Mouse (Mus musculus): ENCODE results near the gene Mylk.

The Mylk gene

GRCm38 (mm10) chr16:34941915-34942314 lies 196.9 kb downstream of the Mylk start:
- DNase-seq (ENCODE audit: low spot score): no peak

DNA sequence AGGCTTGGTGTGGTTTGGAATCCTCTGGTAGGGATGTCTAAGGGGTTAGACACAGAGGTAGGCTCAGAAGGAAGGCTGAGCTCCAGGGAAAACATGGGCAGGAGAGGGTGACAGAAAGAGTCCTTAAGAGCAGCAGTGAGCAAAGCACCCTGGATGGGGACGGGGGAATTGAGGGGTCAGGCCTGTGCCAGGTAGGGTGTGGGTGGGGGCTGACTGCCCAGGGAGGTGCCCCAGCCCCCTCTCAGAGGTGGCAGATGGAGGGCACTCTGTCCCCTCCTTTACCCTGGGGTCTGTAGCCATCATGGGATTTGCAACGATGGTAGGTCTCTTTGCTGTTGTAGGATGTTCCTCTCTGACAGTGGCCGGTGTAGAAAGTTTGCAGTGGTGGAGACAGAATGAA lies 201.3 kb downstream of the Mylk start:
- no peak for DNase-seq (ENCODE audit: low spot score)

- no peak for DNase-seq (ENCODE audit: low spot score)
These were observed 205.9 kb downstream of the Mylk start for GRCm38 (mm10) chr16:34950935-34951334.

DNA sequence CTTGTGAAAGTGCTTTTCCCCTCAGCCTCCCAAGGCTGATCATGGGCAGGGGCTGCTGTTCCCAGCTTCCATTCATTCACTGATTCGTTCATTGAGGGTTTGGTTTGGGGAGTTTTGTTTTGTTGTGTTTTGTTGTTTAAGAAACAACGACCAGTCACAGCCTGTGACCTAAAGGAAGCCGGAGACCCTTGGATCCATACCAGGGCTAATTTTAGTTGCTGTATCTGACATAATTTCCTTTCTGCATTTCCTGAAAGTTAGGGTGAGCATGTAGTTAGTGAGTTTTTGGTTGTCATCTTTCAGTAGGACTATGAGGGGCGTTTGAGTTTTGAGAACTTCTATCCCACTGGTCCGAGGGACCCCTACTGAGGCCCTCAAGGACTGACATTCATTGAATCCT lies 207.2 kb downstream of the Mylk start:
- DNase-seq (ENCODE audit: low spot score): no peak

DNA sequence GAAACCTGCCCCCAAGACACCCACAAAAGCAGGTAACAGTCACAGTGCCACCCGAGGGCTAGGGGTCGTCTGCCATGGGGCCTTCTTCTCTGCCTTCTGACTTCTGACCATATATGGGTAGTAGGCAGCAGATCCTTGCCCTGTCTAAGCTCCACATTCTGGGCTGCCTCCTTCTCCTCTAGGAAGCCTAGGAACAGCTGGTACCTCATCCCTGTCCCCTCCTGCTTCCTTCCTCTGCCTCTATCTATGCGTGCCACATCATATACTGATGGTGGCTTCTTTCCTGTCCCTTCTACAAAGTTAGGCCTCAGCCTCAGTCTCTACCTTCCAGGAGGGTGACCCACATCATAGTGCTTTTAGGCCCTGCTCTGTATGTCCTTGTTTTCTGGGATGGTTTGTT lies 207.8 kb downstream of the Mylk start:
- DNase-seq (ENCODE audit: low spot score): no peak

- DNase-seq (ENCODE audit: low spot score): no peak
These were observed 208.5 kb downstream of the Mylk start for GRCm38 (mm10) chr16:34953501-34953900.

DNA sequence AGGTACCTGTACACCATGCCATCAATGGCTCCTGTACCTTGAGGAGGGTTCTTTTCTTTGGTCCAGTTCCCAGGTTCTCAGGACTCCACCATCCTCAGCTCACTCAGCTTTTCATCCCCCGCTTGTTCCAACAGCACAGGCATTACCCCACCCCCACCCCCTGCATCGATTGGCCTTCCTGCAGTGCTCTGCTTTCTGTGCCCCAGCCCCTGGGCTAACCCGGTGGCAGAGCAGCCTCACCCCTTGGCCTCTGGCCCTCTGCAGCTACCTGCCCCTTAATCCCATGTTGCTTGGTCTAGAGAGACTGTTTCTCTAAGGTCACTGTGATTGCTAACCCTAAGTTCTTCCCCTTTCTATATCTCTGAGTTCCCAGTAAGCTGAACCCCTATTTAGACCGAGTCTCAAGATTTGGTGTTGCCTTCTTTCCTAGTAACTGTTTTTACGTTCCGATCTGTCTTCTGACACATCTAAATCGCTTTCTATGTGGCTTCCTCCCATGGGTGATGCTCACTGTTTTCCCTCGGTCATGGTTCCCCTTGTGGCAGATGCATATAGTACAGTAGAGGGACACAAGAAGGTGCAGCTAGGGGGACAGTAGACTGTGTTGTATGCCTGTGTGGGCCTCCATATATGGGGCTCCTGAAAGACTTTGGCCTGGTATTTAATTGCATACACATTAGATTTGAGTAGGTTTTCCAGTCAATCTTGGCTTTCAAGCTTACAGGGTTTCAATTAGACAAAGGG lies 212.6 kb downstream of the Mylk start:
- no peak for DNase-seq (ENCODE audit: low spot score)

DNA sequence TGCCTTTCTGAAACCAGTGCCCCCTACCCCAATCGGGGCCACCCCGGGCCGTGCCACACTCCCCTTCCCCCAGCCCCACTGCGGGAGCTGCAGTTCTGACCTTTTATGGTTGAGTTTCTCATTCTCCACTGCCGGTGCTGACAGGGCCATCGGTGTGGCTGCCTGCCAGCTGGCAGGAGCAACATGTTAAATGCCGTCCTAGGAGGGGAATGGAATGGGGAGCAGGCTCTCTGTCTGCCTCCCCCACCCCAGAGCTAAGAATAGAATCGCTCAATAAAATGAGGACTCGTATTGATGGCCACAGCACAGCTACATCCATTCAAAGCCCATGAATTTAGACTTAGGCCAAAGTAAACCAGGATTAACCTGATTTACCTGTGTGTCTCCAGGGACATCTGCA lies 213.7 kb downstream of the Mylk start:
- DNase-seq (ENCODE audit: low spot score): peak; percentile 33

DNA sequence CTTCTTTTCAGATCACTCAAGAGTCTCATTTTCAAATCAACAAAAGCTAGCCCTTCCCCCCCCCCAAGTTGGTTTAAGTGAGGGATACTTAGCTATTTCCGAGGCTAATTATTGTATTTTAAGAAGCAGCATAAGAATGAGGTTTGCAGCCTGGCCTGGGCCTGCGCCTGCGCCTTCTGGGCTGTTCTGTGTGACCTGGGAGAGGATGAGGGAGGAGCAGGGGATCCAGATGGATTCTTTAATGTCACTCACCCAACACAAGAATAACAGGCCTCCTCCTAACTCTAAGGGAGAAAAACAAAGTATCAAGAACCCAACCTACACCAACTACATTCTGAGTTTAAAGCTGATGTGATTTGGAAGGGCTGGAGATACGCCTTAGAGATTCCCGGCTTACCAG lies 214.3 kb downstream of the Mylk start:
- DNase-seq (ENCODE audit: low spot score): no peak

DNA sequence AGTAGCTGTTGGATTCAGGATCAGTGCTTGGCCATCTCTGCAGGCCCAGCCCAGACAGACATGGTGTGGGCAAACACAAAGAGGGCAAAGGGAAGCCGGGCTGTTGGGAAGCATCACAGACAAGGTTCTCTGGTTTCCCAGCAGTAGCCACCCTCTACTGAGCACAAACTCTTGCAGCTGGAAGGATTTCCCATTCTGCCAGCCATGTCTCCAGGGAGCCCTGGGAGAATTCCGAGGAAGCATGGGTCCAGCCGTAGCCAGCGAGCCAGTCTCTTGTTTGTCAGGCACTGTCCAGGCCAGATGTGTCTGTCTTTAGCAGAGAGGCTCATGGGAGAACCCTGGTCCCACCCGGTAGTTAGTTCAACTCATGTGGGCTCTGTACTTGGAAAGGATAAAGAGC lies 215.2 kb downstream of the Mylk start:
- DNase-seq (ENCODE audit: low spot score): no peak

GRCm38 (mm10) chr16:34960866-34961582 lies 216.0 kb downstream of the Mylk start:
- DNase-seq (ENCODE audit: low spot score): no peak

GRCm38 (mm10) chr16:34962322-34962721 lies 217.3 kb downstream of the Mylk start:
- DNase-seq (ENCODE audit: low spot score): no peak

- DNase-seq (ENCODE audit: low spot score): no peak
These were observed 218.0 kb downstream of the Mylk start for GRCm38 (mm10) chr16:34963008-34963407.

DNA sequence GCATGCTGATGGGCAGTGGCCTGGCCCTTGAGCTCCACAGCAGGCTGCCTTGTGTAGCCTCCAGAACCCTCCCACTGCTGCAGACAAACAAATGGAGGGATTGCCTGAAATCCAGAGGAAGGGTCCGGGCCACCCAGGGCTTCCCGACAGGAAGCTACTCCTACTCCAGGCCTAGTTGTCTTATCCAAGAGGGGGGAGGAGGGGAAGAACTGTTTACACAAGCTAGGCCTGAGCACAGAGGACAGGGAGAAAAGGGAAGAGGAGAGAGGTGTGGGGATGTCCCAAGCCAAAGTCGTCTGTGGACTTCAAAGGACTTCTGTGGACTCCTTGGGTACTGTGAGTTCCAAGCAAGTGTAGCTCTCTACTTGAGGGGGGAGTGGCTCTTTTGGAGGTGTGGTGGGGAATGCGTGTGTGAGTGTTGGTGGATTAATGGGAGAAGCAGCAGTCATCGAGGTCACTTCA lies 221.6 kb downstream of the Mylk start:
- DNase-seq (ENCODE audit: low spot score): no peak

DNA sequence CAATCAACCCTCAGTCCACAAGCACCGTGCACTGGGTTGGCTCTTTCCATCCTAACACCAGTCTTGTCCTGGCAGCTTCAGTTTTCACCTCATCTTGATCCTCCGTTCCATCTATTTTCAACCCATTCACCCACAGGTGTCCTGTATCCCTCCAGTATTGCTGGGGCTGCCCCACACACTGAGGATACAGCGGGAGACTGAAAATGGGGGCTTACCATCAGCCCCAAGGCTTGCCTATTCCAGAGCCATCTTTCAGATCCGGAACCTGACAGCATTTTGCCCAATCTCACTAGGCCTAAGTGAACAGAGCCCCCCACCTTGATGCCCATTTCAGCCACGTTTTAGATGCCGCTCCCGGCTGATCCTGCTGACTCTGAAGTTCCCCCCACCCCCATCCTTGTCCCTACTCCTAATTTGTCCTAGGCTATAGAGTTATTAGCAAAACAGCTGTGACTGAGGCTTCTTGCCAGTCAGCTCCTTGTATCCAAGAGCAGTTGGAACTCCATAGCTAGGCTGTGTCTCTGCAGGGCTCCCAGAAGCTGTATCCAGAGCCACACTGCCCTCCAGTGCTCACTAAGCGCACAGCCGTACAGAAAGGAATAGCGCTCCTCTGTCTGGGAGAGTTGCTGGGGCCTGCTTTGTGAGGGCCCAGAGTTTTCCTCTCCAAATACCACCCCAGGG lies 222.2 kb downstream of the Mylk start:
- peak; percentile 51 for DNase-seq (ENCODE audit: low spot score)

DNA sequence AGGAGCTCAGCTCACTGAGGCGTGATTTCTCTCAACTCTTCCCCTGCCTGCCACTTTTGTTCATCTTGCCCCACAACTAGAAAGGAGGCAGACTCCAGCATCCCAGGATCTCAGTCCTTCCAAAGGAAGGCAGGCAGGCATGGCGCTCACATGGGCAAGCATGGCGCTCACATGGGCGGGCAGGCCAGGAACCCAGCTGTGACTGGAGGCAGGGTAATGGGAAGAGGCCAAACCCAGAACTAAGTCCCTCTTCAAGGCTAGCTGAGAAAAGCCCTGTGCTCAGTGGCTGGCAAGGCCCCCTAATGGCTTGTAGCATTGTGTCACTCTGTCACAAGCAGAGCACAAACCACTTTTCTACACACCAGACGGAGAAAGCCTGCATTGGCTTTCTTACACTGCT lies 223.2 kb downstream of the Mylk start:
- no peak for DNase-seq (ENCODE audit: low spot score)

DNA sequence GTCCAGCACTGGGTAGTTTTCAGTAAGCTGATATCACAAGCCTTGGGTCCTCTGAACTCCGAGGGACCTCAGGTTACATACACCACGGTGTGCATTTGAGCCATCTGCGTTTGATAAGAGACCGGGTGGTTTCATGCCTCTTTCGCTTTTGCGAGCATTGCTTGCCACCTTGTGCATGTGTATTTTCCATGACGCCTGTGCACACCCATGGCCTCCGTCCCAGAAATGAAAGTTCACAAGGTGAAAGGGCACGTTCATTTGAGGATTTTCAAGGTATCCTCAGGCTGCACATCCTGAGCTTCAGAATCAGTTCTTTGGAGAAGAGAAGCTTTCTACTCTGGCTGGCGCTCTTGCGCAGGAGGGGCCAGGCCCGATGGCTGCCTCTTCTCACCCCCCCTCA lies 227.5 kb downstream of the Mylk start:
- no peak for DNase-seq (ENCODE audit: low spot score)

DNA sequence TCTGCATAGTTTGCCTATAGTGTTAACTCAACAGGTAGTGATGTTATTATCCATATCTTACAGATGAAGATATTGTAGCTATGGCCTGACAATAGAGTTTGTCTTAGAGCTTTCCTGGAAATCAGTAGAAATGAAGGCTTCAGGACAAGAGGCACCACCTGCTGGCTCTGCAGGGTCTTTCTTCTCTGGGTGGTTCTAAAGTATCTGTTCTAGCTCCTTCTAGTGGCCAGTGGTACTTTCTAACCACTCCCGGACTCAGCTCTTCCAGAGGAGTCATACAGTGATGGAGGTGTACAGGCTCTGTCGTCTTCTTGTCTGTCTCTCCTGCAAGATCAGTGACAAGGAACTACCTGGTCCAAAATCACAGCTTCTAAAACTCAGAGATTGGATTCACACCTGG lies 230.5 kb downstream of the Mylk start:
- DNase-seq (ENCODE audit: low spot score): no peak

- DNase-seq (ENCODE audit: low spot score): no peak
These were observed 231.6 kb downstream of the Mylk start for GRCm38 (mm10) chr16:34976630-34977029.

DNA sequence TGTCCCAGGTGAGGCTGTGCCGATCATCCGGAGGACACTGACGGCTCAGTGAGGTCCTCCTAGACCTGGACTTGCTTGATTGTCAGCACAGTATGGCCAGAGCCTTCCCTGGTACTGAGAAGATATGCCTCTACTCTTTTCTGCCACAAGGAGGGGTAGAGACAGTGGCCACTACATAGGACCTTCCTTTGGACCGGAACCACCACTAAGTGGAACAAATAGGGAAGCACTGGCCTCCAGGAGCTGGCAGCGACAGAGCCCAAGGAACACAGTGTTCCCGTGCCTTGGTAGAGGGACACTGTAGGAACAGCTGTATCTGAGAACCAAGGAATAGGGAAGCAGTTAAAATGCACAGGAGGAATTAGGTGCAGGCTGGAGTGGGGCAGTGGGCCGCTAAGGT lies 233.0 kb downstream of the Mylk start:
- no peak for DNase-seq (ENCODE audit: low spot score)

DNA sequence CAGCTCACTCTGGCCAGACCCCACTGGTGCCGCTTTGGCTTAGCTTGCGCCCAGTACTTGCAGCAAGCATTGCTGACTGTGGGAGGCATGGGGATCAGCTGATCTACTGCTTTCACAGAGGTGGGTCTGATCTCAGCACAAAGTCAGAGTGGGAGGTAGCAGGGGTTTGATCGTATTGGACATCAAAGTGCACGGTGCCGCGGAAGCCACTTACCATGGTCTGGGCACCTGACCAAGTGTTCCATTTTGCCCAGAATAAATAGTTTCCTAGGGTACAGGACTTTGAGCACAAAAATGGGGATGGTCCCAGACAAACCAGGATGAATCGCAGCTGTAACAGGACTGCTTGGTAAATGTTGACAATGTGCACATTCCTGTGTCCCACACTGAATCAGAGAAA lies 236.0 kb downstream of the Mylk start:
- no peak for DNase-seq (ENCODE audit: low spot score)

GRCm38 (mm10) chr16:34984203-34985030 lies 239.4 kb downstream of the Mylk start:
- no peak for DNase-seq (ENCODE audit: low spot score)
